Mouse (Mus musculus) lung, adult 18-20 months (tissue): ENCODE measurements at regions not wholly inside any gene's neighbourhood (a gene's known extent, or its start where the extent isn't known, plus 50 kb on each side); places are given as distances from the start of the nearest gene placed in this dataset.

ENCODE experiments used
- DNase-seq, 2 experiments: peaks; one replicate each; pipeline ENCODE4 v3.0.0; 2022; ENCODE audit warnings: mixed read lengths in 2 of 2

DNA sequence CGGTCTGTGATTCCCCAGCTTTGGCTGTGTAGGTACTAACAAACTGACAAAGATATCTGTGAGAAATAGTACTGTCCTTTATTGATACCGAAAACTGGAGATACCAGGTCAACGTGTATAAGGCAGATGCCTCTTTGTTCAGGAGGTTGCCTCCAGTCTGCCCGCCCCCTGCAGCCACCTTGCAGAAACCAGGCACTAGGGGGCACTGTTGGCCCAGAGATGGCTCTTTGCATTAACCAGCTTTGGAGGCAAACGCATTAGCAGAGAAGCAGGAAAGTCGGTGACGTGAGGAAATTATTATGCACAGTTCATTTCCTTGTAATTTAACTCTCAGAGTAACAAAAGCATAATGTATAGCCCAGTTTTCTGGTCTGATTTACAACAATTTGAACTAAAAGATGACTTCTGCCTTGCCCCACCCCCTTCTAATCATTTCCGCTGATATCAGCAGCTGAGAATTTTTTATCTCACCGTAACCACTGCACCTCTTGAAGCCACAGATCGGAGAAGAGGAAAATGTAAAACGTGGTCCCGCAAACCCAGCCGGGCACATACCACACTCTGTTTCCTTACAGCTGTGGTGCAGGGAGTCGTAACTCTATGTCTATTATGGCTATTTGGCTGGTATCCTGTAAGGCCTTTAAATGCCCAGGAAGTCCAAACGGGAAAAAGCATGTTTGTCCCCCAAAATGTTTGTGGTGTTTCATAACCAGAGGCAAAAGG, 203.5 kb downstream of the Icos start:
- DNase-seq = peak; percentile 78 to 86

DNA sequence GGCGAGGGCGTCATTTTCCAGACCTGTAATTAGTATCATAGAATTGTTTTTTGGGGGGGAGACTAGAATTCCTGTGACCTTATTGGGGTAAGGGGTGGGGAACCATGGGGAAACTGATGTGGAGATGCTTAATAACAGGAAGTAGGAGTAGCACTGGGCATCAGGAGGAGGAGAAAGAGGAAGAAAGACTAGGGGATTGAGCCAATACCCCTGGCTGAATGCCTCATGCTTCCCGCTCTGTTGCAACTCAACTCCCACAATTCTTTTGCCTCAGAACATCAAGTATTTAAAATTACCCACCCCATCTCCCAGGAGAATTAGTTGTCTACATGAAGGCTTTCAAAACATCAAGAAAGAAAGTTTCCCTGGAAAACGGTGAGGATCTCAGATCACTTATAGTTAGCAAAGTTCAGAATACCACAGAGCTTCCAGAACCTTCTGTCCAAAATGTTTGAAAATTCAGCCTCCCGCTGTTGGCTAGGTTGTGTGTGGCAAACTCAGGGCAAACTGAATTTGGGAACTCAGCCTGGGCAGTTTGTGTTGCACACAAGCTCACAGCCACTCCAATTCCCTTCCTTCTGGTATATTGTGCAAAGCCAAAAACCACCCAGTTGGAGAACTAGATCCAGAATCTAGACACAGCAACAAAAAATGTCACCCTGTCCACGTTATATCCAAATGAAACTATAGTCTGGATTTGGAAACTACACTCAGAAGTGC, 209.8 kb downstream of the Icos start:
- DNase-seq = no peak

DNA sequence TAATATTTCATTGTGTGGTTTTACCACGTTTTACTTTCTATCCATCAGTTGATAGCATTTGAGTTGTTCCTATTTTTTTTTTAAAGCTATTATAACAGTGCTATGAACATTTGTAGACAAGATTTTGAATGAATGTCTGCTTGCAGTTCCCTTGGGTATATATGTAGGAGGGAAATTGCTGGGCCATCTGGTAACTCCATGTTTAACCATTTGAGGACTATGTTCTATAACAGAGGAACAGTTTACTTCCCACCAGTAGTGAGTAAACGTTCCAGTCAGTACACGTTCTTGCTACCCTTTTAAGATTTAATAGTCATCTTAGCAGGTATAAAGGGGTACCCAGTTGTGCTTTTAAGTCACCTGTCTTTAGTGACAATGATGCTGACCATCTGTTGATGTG, 213.2 kb downstream of the Icos start:
- DNase-seq = no peak

DNA sequence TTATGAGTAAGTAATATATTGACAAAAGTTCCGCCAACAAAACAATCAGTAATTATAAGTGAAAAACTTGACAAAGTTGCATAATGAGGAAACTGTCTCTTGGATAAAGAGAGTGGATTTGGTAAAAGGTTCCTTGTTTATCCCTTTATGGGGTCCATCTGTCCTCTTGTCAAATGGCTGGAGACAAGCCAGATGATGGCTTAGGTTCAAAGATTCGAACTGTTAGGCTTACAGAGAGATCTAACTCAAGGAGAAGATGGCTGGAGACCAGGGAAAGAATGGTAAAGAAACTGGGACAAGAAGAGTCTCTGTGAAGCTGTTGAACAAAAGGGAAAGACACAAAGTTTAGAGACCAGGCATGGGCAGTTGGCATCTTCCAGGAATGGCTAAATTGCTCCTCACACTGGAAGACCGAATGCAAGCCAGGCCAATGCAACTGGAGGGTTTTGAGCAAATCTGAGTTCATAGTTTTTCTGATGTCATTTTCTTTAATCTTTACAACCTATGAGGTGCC, 220.9 kb downstream of the Icos start:
- no peak for DNase-seq

DNA sequence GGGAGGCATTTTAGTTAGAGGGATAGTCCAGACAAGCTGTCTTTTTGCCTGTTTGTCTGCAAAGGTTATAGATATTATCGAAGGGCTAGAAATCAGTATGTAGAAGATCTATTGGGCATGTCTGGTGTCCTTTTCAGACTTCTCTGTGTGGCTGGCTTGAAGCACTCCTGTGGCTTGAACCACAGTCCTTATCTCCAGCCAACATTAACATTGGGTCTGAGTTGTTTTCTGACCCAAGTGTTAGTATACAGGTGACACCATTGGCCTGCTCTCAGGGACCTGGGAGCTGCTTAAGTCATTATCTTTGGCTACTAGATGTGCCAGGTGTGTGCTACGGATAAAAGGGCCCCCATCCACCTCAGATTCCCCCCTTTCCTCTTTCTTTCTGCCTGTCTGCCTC, 223.3 kb downstream of the Icos start:
- DNase-seq = no peak

DNA sequence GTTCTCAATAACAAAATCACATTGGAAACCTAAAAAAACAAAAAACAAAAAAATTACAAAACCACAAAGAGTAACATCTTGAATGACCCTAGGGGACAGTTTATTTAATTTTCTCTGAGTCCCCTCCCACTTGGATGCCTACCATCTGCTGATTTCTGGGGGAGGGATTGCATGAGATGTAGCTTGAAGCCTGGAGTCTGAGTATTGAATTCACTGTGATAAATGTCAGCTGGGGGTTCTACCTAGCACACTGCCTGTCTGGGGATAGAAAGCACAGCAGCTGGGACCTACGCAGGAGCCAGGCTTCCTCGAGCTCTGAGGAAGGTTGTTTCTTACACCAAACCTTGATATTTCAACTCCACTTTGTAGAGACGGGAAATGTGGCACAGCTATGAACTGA, 224.4 kb downstream of the Icos start:
- DNase-seq = no peak

DNA sequence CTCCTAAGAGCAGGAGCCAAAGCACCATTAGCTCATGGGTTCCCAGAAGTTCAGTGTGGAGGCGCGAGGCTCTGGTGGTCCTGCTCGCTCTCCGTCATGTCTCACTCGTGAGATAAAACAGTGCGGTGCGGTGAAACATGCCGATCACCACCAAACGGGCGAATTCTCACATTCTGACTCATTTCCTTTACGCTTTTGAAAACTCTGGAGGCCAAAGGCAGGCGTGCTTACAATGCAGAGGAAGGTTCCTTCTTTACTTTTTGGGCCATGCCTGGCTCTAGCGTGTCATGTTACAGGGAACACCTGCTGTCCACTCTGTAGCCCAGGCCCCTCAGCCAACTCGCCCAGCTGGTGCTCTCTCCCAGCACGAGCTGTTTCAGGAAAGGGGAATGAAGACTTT, 225.4 kb downstream of the Icos start:
- DNase-seq = peak; percentile 31 to 40

DNA sequence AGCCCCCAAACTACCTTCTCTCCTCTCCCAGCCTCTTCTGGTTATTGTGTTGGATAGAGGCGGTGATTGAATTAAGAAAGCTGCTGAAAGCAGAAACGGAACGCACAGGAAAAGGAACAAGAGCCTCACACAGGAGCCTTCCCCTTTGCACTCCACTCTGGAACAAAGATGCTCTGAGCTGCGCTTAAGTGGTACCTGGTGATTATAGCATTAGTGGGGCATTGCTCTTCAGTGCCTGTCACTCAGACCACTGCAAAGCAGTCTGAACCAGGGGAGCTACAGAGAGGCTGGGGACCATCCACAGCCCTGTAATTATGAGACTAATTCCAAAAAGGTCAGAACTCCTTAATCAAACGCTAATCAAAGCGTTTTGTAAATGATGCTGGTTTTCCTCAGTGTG, 225.9 kb downstream of the Icos start:
- DNase-seq = no peak

DNA sequence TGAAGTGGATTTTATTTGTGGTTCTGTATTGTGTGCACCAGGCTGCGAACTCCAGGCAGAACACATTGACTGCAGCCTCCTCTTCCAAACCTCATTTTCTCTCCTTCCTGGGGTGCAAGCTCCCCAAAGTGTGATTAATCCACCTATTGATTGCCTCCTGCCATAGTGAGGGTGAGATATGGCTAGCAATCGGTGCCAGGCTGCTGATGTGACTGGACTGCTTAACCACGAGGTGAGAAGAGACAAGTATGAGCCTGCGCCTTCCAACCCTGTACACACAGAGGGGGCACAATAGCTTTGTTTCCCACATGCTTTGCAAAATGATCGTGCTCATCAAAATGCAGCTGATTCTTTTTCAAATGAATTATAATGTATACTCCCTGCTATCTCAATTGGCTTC, 227.4 kb downstream of the Icos start:
- DNase-seq = no peak

DNA sequence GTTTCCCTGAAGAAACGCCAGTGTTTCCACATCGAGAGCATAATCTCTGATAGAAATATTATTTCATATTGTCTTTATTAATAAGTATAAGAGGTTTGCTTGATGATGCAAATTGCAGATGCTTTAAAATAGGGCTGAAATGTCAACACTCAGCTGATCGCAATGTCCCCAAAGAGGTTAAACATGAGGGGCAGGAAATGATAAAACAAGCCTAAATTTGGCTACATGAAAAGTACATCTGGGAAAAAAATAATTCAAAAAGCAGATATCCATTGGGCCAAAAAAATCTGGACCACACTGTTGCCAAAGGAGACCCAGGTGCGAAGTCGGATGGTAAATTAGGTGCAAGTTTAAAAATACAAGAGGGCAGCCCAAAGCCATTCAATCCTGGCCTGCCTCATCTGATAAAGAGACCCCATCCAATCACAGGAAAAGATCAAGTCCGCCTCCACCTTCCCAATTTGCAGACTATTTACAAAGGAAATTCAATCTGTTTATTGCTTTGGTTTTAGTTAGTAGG, 229.2 kb downstream of the Icos start:
- DNase-seq = no peak

DNA sequence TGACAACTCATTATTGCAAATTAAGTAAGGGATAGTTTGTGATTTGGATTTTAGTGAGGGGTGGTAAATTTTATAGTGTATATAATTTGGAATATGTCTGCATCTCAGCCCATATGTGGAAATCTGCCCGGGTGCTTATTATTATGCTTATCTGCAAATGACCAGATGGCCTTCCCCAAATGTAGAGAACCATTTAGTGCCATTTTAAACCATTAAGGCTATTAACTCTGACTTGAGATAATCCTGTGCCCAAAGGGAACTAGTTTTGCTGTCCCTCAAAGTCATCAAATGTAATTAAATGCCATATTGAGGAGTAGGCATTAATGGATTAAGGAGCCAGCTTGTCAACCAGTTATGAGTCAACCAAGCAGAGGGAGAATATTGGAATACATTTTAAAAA, 230.7 kb downstream of the Icos start:
- no peak for DNase-seq

DNA sequence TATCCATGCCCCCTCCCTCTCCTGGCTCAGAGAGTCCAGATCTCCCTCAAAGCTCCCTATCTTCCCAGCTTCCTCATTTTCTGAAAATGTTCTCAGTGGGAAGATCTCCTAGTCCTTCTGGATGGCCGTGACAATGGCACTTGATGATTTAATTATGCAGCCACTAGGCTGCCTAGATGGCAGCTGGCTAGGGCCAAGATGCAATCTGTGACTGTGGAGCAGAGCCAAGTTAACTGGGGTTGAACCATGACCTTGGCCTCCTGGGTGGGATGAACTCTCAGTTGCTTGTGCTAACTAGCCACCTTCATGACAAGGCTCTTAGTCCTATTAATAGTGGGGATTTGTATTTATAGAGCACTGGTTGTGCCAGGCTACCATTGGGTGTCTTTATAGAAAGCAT, 243.4 kb downstream of the Icos start:
- no peak for DNase-seq

DNA sequence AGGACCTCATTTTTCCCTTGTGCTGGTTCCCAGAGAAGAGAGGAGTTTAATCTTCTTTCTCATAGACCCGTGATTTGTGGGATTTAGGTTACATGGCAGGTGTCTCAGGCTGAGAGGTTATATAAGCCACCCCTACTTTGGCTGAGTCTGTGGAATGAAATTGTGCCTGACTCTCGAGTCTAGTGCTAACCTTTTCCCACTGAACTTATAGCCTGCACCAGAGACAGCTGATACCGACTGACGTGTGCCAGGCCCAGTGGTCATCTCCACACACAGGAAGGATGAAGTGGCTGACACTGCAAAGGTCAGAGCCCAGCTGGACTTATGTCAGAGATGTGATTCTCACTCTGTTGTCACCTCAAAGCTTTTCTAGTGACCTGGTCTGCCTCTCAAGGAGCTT, 251.2 kb downstream of the Icos start:
- DNase-seq = no peak

DNA sequence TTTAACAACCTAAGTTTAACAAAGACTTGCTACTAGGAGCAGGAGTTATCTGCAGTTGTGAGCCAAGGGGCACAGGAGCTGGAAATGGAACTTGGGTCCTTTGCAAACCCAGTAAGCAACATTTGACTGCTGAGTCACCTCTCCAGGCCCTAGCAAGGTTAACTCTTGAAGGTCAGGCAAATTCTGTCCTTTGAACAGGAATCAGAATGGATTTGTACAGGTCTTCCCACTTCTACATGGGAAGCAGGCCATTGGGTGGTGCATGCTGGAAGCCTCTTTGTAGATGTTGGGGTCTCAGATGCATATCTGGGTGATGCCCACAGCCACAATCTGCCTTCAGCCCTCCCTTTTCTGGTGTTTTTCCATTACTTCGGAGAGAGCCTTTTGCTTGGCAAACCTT, 255.3 kb downstream of the Icos start:
- DNase-seq = no peak

DNA sequence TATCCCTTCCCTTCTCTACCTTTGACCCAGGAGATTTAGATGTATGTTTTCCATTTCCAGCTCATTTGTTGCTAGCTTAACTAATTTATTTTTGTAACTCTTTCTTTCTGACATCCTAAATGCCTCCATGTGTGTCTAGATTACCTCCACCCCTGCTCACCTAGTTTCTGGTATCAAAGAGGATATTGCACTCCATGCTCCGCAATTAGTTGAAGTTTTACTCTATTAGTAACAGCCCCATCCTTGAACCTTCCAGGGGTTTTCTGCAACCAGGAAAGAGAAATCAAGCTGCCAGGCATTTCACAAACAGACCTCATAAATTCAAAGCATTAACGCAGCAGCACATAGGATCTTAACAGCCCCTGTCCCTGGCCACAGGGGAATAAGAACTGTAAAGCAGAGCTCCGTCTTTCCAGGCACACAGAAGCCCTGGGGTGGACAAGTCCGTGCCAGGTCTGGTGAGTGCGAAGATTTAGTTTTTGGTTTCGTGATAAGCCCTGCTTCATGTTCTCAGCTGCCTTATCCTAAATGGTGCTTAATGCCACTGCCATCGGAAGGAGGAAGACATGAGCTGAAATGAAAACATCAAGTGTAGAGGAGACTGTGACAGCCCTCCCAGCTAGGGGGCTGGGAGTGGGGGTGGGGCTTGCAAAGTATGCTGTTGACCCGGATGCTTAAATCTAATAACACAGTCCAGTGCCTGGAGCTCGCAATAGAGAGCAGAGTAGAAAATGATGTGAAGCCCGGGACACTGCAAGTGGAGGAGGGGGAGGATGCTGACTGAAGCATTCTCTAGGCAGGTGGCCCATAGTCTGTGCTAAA, 256.0 kb downstream of the Icos start:
- DNase-seq = no peak

DNA sequence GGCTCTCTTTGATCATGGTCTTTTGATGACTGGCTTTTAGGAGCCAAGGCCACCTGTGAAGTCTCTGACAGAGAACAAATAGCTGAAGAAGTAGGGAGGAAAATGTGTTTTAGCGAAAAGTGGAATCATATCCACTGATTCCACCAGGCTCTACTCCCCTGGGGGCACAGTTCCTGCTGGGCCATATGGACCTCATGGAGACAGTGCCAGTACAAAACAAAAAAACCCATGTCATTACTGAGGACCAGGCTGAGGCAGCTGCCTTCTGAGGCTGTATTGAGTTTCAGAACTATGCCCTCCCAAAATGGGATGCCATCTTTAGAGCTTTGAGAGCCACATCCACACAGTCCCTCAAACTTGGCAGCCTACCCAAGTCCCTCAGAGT, 256.6 kb downstream of the Icos start:
- DNase-seq = no peak

DNA sequence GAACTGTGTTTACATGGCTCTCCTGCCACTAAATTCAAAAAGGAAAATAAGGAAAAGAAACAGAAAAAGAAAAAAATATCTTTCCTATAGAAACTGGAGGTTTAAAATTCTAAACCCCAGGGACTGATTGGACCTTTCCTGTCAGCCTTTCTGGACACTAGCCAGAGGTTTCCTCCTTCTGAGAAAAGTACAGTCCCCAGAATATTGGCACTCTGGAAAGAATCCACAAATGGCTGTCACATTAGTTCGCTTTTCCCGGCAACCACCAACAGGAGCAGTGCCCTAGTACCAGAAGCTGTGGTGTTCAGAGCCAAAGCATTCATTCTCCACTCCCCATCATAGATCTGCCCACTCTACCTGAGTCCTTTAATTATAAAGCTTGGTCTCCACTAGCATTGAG, 258.8 kb downstream of the Icos start:
- no peak for DNase-seq

DNA sequence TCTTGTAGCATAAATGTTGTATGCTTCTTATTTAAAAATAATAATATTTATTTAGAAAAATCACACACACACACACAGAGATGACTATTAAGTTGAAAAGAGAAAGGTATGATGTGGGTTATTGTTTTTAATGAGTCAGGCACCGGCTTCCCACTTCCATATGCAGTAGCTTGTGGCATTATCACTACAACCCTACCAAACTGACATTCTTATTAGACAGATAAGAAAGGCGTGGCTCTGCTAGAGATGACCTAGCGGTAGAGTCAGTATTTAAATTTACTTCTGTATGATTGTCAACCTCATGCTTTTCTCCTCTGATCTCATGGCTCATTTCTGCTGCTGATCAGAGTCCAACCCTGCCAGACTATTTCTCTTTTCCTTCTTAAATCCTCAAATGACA, 260.9 kb downstream of the Icos start:
- no peak for DNase-seq

DNA sequence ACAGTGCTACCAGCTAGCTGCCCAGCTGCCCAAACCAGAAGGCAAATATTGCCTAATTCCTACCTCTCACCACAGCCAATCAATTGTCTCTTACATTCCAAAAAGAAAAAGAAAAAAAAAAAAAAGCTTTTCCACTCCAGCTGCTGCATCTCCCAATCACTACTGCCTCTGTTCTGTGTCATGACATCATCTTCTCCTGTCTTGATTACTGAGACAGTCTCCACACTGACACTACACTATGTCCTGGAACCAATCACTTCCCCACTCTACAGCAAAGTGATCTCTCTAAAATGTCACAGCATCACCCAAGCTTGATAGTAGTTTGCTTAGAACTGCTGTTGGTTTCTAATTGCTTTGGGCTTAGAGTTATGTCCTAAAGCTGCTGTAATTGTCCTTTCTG, 279.8 kb downstream of the Icos start:
- DNase-seq = no peak

DNA sequence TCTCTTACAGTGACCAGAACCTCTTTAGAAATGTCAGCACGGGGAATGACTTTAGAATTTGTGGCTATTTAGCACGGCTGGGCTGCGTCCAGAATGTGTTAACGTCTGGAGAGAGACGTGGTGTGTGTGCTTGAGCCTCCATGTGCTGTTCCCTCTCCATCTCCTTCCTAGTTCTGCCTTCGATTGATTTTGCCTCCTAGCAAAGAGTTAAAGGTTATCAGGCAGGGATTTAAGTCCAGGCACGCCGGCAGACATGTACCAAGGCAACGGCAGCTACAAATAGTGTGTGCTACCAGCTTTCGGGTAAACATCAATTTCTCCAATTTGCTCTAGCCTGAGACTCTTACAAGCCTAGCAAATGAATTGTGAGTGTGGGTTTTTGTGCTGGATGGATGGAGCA, 285.7 kb downstream of the Icos start:
- DNase-seq = no peak

DNA sequence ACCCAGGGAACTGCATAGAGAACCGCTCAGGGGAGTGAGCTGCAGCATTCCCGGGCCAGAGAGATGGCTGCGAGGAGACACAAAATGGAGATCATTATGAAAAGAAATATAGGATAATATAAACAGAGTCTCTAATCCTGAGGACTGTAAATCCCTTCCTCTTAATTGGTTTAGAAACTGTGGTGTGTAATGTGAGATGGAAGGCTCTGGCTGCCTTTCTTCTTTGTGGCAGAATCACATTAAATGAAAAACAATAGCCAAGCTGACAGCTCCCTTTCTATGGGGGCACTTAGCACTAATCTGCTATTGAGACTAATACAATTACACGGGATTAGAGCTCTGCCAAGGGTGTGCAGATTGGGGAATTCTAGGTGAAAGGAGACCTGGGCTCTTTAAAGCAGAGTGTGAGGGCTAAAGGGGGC, 288.0 kb downstream of the Icos start:
- DNase-seq = no peak

DNA sequence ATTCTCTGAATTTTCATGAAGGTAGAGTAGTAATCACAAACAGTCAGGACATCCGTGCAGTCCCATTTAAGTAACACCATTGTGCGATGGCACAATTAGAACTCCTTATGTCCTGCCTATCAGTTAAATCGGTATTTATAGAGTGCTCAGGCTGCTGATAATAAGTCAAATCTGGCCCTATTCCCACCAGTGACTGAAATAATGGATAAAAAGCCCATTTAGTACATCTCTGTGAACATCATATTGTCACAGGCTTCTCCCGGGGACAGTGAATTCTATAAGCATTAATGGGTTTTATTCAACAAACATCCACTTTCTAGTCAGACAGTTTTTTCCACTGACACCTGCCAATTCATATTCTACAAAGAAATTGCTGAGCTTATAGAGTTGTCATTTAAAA, 296.1 kb downstream of the Icos start:
- DNase-seq = no peak

DNA sequence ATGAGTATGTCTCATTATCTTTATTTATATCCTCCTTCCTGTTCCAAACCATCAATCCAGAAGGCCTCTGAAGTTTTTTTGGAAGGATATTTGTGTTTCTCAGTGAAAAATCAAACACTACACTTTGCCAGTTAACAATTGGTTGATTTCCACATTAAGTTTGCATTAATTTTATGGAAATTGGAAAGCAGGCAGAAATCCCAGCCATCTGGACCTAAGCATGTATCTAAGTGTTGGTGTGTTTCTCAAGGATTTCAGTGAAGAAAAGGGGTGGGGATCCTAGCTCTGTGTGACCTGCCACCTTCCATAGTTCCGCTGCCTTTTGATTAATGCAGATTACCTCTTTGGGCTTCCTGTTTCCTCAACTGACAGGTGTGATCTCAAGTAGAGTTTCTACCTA, 296.5 kb downstream of the Icos start:
- DNase-seq = no peak
